Mouse (Mus musculus) heart, embryonic 16.5 days (tissue): ENCODE measurements around the gene Wipf1. TPM values are rescaled to one million over a fixed set of nuclear protein-coding genes. Genes with fewer than 3 reads are reported as not detected.
A peak's percentile ranks its signal among the peaks of the same experiment; 100 is the strongest.

ENCODE experiments used
- ATAC-seq: fragments of 200-750 bp; cut with Nextera tagmentation; replicated peaks from 2 replicates; pipeline ENCODE4 v1.8.0; 2017; ENCODE audit warnings: moderate number of reproducible peaks; ENCODE audit not compliant: insufficient read depth, low FRiP score; ENCODE audit errors: extremely low read depth
- H3K27ac ChIP-seq: fragments of 300-500 bp; sonication (generic); 2 replicates; pipeline ENCODE4 v1.5.1; 2014; ENCODE audit warnings: mild to moderate bottlenecking, low read length, control low read depth, moderate library complexity
- H3K27me3 ChIP-seq: fragments of 300-500 bp; sonication (generic); 2 replicates; pipeline ENCODE4 v1.6.1; 2014; ENCODE audit warnings: low read length, mixed read lengths; ENCODE audit not compliant: control insufficient read depth, insufficient read depth
- H3K36me3 ChIP-seq: fragments of 300-500 bp; sonication (generic); 2 replicates; pipeline ENCODE4 v1.6.1; 2014; ENCODE audit not compliant: control insufficient read depth, insufficient read depth
- H3K4me1 ChIP-seq: fragments of 300-500 bp; sonication (generic); 2 replicates; pipeline ENCODE4 v1.6.1; 2014; ENCODE audit warnings: low read length, mixed read lengths; ENCODE audit not compliant: control insufficient read depth, insufficient read depth
- H3K4me2 ChIP-seq: fragments of 300-500 bp; sonication (generic); 2 replicates; pipeline ENCODE4 v1.6.1; 2014; ENCODE audit warnings: low read depth, mild to moderate bottlenecking, control low read depth, low read length
- H3K4me3 ChIP-seq: fragments of 300-500 bp; sonication (generic); 2 replicates; pipeline ENCODE4 v1.5.1; 2014; ENCODE audit warnings: mild to moderate bottlenecking, control low read depth, low read length
- H3K9ac ChIP-seq: fragments of 300-500 bp; sonication (generic); 2 replicates; pipeline ENCODE4 v1.6.1; 2014; ENCODE audit warnings: low read length, control low read depth
- H3K9me3 ChIP-seq: fragments of 300-500 bp; sonication (generic); replicated peaks from 2 replicates; pipeline ENCODE4 v1.6.1; 2016; ENCODE audit warnings: low read length; ENCODE audit not compliant: control insufficient read depth
- WGBS: fragments of 180-500 bp; shearing (Covaris S2); extraction: QIAGEN DNeasy Blood & Tissue Kit; methylation state at CpG from one replicate; pipeline ENCODE4 v1.1.7; 2014; 5-methylcytosine and 5-hydroxymethylcytosine counted together
- polyA plus RNA-seq: library from polyadenylated mRNA; unstranded; fragments of >200 nt; fragmentation: Nextera tagmentation; extraction: Ambion mirVana; gene quantifications from 2 replicates; pipeline ENCODE4 v1.2.1, GENCODE M21; 2015

Gene Wipf1
- polyA plus RNA-seq, 1 experiment from 2014 or later = 7.4 TPM

- peaks cover 18% of the 10 kb centered on the region; the same call in 1 of the 2 replicates for H3K36me3 ChIP-seq
- peak overlapping the region; percentile 60 for H3K9ac ChIP-seq
- H3K4me1 ChIP-seq = peaks cover 2% of the 10 kb centered on the region; the same call in 1 of the 2 replicates
- 29% methylated on average over 14 of the region's 14 CpGs for WGBS
- ATAC-seq = no peak
- peak overlapping the region; percentile 46 for H3K27ac ChIP-seq
- no peaks in the 10 kb centered on the region for H3K9me3 ChIP-seq
- peak overlapping the region; percentile 57 for H3K4me2 ChIP-seq
- H3K27me3 ChIP-seq = no peaks in the 10 kb centered on the region
- H3K4me3 ChIP-seq = peak overlapping the region; percentile 36
Observed at GRCm38 (mm10) chr2:73431959-73432396, 97.6 kb downstream of the Wipf1 start.

- Histone ChIP-seq H3K27ac (no peak overlapping the region), H3K4me2 (no peak overlapping the region), H3K9me3 (no peaks in the 10 kb centered on the region), H3K9ac (no peak overlapping the region), H3K36me3 (peaks cover 11% of the 10 kb centered on the region; the same call in 1 of the 2 replicates), H3K27me3 (no peaks in the 10 kb centered on the region), H3K4me1 (peaks cover 2% of the 10 kb centered on the region; the same call in 1 of the 2 replicates), H3K4me3 (no peak overlapping the region)
- ATAC-seq = 0 out of 2 replicates have a peak, but pooled peaks have one; percentile 32
- WGBS = 54% methylated on average over 21 of the region's 21 CpGs
Observed at GRCm38 (mm10) chr2:73428803-73429468, 100.6 kb downstream of the Wipf1 start.

- no peak for ATAC-seq
- Histone ChIP-seq H3K36me3 (no peaks in the 10 kb centered on the region), H3K9ac (no peak overlapping the region), H3K4me3 (no peak overlapping the region), H3K27me3 (no peaks in the 10 kb centered on the region), H3K4me1 (peaks cover 2% of the 10 kb centered on the region; the same call in 1 of the 2 replicates), H3K4me2 (no peak overlapping the region), H3K9me3 (no peaks in the 10 kb centered on the region), H3K27ac (no peak overlapping the region)
- WGBS = 26% methylated on average over 1 of the region's 1 CpGs
Observed at GRCm38 (mm10) chr2:73427293-73427692, 102.2 kb downstream of the Wipf1 start.

- H3K27ac ChIP-seq = no peak overlapping the region
- H3K27me3 ChIP-seq = no peaks in the 10 kb centered on the region
- 75% methylated on average over 14 of the region's 14 CpGs for WGBS
- no peaks in the 10 kb centered on the region for H3K4me1 ChIP-seq
- H3K36me3 ChIP-seq = no peaks in the 10 kb centered on the region
- no peak for ATAC-seq
- H3K9ac ChIP-seq = no peak overlapping the region
- H3K4me3 ChIP-seq = no peak overlapping the region
- H3K9me3 ChIP-seq = no peaks in the 10 kb centered on the region
- H3K4me2 ChIP-seq = no peak overlapping the region
Observed at GRCm38 (mm10) chr2:73425822-73426221, 103.7 kb downstream of the Wipf1 start.

- 75% methylated on average over 7 of the region's 7 CpGs for WGBS
- H3K9ac ChIP-seq = no peak overlapping the region
- ATAC-seq = no peak
Observed at GRCm38 (mm10) chr2:73419730-73420129, 109.8 kb downstream of the Wipf1 start.

GRCm38 (mm10) chr2:73419285-73419684, 110.2 kb downstream of the Wipf1 start:
- no peak overlapping the region for H3K27ac ChIP-seq
- H3K27me3 ChIP-seq = no peaks in the 10 kb centered on the region
- H3K4me3 ChIP-seq = no peak overlapping the region
- no peaks in the 10 kb centered on the region for H3K9me3 ChIP-seq
- H3K36me3 ChIP-seq = no peaks in the 10 kb centered on the region
- ATAC-seq = no peak
- H3K4me2 ChIP-seq = no peak overlapping the region
- no peaks in the 10 kb centered on the region for H3K4me1 ChIP-seq
- WGBS = 35% methylated on average over 4 of the region's 4 CpGs
- H3K9ac ChIP-seq = no peak overlapping the region

More at GRCm38 (mm10) chr2:73419730-73420129, 109.8 kb downstream of the Wipf1 start:
- no peak overlapping the region for H3K4me3 ChIP-seq
- H3K4me1 ChIP-seq = no peaks in the 10 kb centered on the region
- H3K27ac ChIP-seq = no peak overlapping the region
- H3K9me3 ChIP-seq = no peaks in the 10 kb centered on the region
- no peaks in the 10 kb centered on the region for H3K27me3 ChIP-seq
- no peaks in the 10 kb centered on the region for H3K36me3 ChIP-seq
- no peak overlapping the region for H3K4me2 ChIP-seq

- Histone ChIP-seq H3K4me1 (no peaks in the 10 kb centered on the region), H3K27me3 (no peaks in the 10 kb centered on the region), H3K9me3 (no peaks in the 10 kb centered on the region), H3K4me3 (no peak overlapping the region), H3K36me3 (no peaks in the 10 kb centered on the region), H3K4me2 (no peak overlapping the region), H3K27ac (no peak overlapping the region), H3K9ac (no peak overlapping the region)
- WGBS = 31% methylated on average over 5 of the region's 5 CpGs
- ATAC-seq = no peak
Observed at GRCm38 (mm10) chr2:73415892-73416291, 113.6 kb downstream of the Wipf1 start.

- no peak overlapping the region for H3K9ac ChIP-seq
- WGBS = 89% methylated on average over 8 of the region's 8 CpGs
- no peaks in the 10 kb centered on the region for H3K4me1 ChIP-seq
- no peaks in the 10 kb centered on the region for H3K36me3 ChIP-seq
- H3K4me3 ChIP-seq = no peak overlapping the region
- H3K4me2 ChIP-seq = no peak overlapping the region
- H3K27ac ChIP-seq = no peak overlapping the region
- no peaks in the 10 kb centered on the region for H3K9me3 ChIP-seq
- ATAC-seq = no peak
- no peaks in the 10 kb centered on the region for H3K27me3 ChIP-seq
Observed at GRCm38 (mm10) chr2:73410076-73410475, 119.5 kb downstream of the Wipf1 start.

- no peak overlapping the region for H3K9ac ChIP-seq
- H3K36me3 ChIP-seq = no peaks in the 10 kb centered on the region
- no peak for ATAC-seq
- WGBS = 50% methylated on average over 4 of the region's 4 CpGs
- H3K4me3 ChIP-seq = no peak overlapping the region
- H3K4me1 ChIP-seq = no peaks in the 10 kb centered on the region
- H3K9me3 ChIP-seq = no peaks in the 10 kb centered on the region
- no peak overlapping the region for H3K27ac ChIP-seq
- H3K27me3 ChIP-seq = no peaks in the 10 kb centered on the region
- H3K4me2 ChIP-seq = no peak overlapping the region
Observed at GRCm38 (mm10) chr2:73407662-73408061, 121.9 kb downstream of the Wipf1 start.
